Mouse (Mus musculus) CD4-positive naive resting alpha-beta T cell, adult 76 days (primary cell): ENCODE measurements around the gene Calm3. TPM values are rescaled to one million over a fixed set of nuclear protein-coding genes. Genes with fewer than 3 reads are reported as not detected.

ENCODE experiments used
- total RNA-seq: library from RNA; stranded (reverse); gene quantifications from one replicate; pipeline ENCODE4 v1.2.4, GENCODE M21; 2023

Gene Calm3
- 98.0 TPM for total RNA-seq

DNA sequence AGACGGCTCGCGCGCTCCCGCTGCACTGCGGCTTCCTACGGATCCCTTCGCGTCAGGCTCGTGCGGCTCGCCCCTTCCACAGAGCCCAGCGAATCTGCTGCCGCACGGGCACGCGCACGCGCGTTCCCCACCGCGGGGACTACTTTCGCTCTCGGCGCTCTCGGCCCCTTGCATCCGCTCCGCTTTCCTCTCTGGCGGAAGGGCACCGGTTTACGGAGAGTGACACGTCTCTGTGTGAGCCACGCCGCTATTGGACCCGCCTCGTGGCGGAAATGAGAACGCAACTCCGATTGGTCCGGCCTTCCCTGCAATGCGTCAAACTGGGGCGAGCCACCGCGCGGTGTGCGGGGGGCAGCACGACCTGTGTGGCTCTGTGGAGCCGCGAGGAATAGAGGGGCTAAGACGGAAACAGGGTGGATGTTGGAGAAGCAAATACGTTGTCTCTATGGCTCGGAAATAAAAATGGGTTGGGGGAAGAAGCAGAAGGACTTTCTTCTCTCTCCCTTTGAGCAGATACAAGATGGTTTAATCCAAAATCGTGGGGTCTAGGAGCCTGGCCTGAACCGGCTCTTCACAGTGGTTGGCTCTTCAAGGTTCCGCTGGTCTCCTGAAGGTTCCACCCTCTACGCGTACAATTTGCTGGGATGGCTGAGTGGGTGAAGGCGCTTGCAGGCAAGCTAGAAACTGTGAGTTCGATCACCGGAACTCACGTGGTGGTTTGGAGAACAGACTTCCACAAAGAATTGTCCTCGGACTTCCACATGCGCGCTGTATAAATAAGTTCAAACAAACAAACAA lies at the start of gene Calm3:
Calm3 (minus strand) TSS at position 78 of the 798 bp plus-strand sequence.

DNA sequence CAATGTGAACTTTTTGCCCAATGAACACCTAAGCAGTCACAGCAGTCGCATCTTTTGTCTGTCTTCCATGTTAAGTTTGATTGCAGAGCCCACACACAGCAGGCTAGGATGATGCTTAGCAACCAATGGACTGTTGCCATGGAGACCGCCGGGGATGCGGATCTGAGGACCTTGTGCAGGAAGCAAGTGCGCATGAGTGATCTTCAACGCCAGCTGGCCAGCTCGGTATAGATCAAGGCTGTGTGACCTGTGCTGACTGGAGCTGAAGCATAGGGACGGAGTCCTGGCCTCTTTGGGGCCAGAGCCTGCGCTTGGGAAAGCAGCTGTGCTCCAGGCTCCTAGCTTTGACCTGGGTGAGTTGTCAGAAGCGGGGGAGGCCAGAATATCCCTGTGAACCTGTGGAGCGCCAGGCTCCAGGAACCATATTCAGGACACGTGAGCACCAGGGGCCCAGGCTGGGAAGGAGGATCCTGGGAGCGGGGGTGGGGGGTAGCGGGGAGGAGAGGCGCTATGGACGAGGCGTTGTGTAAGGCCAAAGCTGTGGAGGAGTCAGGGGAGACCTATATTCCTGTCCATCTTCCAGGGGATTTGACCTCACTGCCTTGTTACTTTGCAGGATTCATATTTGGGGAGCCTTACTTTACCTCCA lies 35.7 kb upstream of the Calm3 start, which contains the start of gene Pnmal1:
Pnmal1 (plus strand) TSS at position 141 of the 649 bp plus-strand sequence.

DNA sequence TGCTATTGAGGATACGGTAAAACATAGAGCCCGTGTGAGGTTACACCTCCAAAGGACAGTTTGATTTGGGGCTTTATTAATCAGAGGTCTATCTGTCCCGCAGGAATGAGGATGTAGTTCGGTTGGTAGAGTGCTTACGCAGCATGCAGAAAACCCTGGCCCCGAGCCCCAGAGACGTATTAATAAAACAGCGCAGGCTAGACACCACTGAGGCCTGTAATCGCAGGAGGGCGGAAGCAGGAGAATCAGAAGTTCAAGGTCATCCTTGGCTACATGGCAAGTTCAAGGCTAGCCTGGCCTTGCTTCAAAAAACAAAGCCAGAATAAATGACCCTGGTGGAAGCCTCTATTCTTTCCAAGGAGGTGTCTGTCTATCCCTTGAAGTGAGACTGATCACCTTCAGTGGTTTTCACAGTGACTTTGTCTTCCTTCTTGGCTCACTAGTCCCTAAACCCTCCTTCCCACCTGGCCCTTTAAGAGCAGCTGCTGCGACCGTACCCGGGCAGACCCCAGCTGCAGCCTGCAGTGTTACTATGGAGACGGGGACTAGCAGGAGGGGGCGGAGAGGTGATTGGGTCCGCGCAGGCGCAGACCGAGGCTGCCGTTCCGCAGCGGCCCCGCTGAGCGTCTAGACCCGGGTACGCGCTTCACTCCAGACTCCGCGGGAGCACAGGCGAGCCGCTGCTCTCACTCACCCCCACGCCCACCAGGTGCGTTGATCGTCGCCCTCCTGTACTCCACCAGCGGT lies 20.3 kb upstream of the Calm3 start, which contains the start of gene Pnmal2:
Pnmal2 (plus strand) TSS at position 622 of the 747 bp plus-strand sequence.

DNA sequence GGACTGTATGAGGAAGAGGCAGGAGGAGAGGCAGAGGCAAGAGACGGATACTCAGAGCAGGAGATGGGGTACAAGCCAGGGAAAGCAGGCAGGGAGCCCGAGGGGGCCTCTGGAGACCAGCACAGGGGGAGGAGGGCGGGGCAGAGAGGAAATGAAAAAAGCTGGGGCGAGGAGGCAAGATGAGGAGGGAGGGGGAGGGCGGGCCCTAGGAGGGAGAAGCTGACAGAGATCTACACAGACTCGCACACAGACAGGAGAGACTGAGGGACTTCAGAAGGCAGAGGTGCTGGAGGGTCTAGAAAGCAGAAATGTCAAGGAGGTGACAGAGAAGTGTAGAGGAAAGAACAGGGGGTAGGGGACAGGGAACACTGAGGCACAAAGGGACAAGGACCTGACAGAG lies 17.6 kb downstream of the Calm3 start, which contains the start of gene Ptgir:
Ptgir (plus strand) TSS at position 210 of the 400 bp plus-strand sequence.

DNA sequence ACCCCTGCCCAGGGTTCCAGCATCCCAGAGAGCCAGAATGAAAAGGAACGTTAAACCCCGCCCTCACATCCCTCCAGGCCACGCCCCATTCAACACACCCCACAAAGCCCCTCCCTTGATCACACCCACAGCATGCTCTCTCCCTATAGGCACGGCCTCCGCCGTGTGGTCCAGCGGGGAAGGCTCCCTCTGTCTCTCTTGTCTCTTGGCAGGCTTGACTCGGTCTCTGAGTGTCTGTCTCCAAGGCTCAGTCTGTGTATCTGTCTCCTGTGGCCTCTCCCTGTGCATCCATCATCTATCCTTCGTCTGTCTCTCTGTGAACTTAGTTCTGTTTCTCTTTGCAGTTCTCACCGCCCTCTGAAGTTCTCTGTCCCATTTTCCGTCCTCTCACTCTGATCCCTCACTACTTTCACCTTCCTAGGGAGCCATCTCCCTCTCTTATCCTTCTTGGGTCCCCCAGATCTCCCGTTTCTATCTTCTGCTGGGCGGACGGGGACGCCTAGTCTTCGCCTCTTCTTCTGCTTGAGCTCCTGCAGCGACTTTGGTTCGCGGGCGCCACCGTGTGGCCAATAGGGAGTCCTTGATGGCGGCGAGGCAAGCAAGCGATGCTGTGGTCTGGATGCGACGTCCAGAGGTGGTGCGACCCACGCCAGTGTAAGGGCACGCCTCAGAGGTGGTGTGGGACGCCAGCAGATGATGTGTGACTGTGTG lies 32.1 kb downstream of the Calm3 start, which contains the start of gene Gng8:
Gng8 (plus strand) TSS at position 146 of the 711 bp plus-strand sequence.

DNA sequence AGATGAGACGGTGACA lies 48.8 kb downstream of the Calm3 start, which contains the start of gene Dact3:
Dact3 (plus strand) TSS at position 8 of the 16 bp plus-strand sequence.

Other genes with a start within 250 kb of the Calm3 start
- not detected for gene Ceacam15, start 248.4 kb downstream of the Calm3 start, total RNA-seq
- gene Ceacam9, start 202.2 kb downstream of the Calm3 start, total RNA-seq, result not detected
- 52.9 TPM for gene Ap2s1, start 185.7 kb downstream of the Calm3 start, total RNA-seq
- 121 TPM for gene Slc1a5, start 142.8 kb downstream of the Calm3 start, total RNA-seq
- gene Strn4, start 108.2 kb downstream of the Calm3 start, total RNA-seq, result 94.1 TPM
- gene Fkrp, start 107.4 kb downstream of the Calm3 start, total RNA-seq, result 19.2 TPM
- 204 TPM for gene Prkd2, start 81.2 kb downstream of the Calm3 start, total RNA-seq
- gene Dact3, start 48.8 kb downstream of the Calm3 start, total RNA-seq, result not detected
- not detected for gene Gng8, start 32.3 kb downstream of the Calm3 start, total RNA-seq
- gene Ptgir, start 17.6 kb downstream of the Calm3 start, total RNA-seq, result 1.9 TPM
- not detected for gene Pnmal2, start 20.6 kb upstream of the Calm3 start, total RNA-seq
- gene Pnmal1, start 35.6 kb upstream of the Calm3 start, total RNA-seq, result not detected
- gene Gm42372, start 59.0 kb upstream of the Calm3 start, total RNA-seq, result 3.0 TPM
- 0.15 TPM for gene Ccdc8, start 68.6 kb upstream of the Calm3 start, total RNA-seq
- gene Ppp5c, start 103.8 kb upstream of the Calm3 start, total RNA-seq, result 91.5 TPM
- 4.0 TPM for gene Hif3a, start 138.3 kb upstream of the Calm3 start, total RNA-seq
- gene Psg16, start 149.9 kb upstream of the Calm3 start, total RNA-seq, result 0.21 TPM
- not detected for gene Ceacam3, start 226.2 kb upstream of the Calm3 start, total RNA-seq